Mouse (Mus musculus) kidney, postnatal 4 days (tissue): ENCODE results near the gene Bmyc.
"Not testable (repeated sequence)": the region's sequence is repeated elsewhere in the genome, so short reads cannot be mapped to it uniquely, and the experiment has no call there.

Source experiments
- DNase-seq, 2 experiments: peaks; one replicate each; pipeline ENCODE4 v3.0.0; 2021; ENCODE audit warnings: mixed read lengths in 2 of 2

Gene Bmyc

DNA sequence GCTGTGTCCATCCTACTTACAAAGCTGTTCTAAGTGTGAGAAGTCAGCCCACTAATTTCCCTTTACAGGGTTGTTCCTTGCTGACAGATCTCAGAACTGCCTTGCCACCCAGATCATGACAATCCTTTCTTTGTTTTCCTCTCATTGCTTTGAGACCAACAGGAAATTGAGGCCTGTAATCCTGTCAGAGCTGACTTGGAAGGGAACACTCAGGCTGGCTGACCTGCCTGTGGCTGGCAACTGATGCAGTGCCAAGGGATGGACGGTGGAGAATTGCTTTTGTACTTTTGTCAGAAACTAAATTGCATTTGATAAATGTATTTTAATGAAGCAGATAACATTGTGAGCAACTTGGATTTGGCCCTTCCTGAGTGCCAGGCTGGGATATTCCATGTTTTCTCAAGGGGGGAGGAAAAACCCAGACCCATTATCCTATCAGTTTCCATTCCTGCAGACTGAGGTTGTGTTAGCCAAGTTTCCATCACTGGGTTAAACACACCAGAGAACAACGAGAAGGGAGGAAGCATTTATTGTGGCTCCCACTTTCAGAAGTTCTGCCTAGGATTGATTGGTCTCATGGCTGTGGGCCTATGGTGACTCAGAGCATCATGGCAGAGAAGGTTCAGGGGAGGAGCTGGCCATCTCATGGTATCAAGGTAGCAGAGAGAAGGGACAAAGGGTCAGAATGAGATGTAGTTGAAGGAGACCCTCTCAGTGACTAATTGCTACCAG lies 26.8 kb downstream of the Bmyc start:
- no peak for DNase-seq

DNA sequence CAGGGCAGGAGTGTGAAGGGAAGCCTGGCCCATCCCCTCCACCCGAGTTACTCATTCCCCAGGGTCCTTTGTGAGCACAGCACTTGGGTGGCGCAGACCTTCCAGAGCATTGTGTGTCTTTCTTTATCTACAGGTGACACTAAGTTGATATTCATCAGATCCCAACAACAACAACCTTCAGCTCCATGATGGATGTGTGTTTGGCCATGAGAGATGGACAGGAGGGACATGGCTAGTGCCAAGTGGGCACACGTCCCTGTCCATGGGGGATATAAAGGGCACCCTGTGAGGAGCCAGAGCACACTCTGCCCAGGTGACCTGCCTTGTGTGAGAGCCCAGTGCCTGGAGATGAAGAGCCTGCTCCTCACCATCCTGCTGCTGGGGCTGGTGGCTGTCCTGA lies 30.2 kb downstream of the Bmyc start, which contains the start of gene Obp2b:
TSS of gene Obp2b (plus strand) at position 301 of the 400 bp plus-strand sequence.
- not testable (repeated sequence) for DNase-seq

DNA sequence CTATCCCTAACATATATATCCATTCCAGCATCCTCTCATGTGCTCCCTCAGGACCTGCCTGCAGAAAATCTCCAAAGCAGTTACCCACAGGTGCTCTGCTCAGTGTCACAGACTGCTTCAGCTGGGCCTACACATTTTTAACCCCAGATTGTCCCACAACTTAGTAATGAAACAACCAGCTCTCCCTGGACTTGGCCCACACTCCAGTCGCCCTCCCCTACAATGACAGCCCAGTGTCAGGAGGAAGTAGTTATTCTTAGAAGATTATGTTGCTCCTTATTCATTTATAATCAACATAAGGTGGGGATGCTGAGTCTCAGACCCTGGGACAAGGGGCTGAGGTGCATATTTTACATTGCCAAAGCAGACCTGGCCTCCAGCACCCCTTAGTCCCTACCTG lies 35.1 kb downstream of the Bmyc start:
- DNase-seq = no peak

DNA sequence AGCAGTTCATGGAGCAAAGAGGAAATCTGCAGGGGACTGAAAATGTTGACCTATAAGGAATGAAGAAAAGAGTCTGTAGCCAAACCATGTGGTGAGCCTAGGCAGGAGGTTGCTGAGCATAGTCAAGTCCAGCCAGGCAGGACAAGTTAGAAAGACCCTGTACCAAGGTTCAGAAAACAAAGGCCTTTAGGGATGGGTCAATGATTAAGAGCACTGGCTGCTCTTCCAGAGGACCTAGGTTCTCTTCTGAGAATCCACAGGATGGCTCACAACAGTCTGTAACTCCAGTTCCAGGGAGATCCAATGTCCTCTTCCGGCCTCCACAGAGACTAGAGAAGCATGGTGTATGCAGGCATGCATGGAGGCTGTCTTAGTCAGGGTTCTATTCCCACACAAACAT lies 47.7 kb downstream of the Bmyc start:
- no peak for DNase-seq
